ENCODE assay signal across 10 mouse cellular contexts in genomic region chr13:84345114-84345513, GRCm38 (mm10).
DNase-seq lines count a peak whose midpoint lies in the region; ATAC-seq lines count a peak whose summit lies in the region.
"Had no signal": no experiment of that assay in that cellular context is flagged by ENCODE, and none has a peak within 500 bp of the region (broad histone marks: within the 10 kb centered on the region; RNA-seq: fewer than 3 reads in every experiment).

No protein-coding gene starts in this region.

- peak overlapping the region; percentile 79 for H3K4me2 ChIP-seq in forebrain, embryonic 13.5 days
- no peak overlapping the region for H3K4me2 ChIP-seq in limb, embryonic 11.5 days (ENCODE audit: low read depth, severe bottlenecking)

- no peaks in the 10 kb centered on the region for H3K9me3 ChIP-seq in forebrain, embryonic 13.5 days (replicated peaks)
- H3K9me3 ChIP-seq in limb, embryonic 11.5 days (ENCODE audit: control insufficient read depth, low read length): no peaks in the 10 kb centered on the region

- no peaks in the 10 kb centered on the region for H3K36me3 ChIP-seq in forebrain, embryonic 13.5 days (ENCODE audit: poor library complexity, severe bottlenecking)
- no peaks in the 10 kb centered on the region for H3K36me3 ChIP-seq in limb, embryonic 11.5 days (ENCODE audit: control insufficient read depth, insufficient read depth, low read length)

- peaks cover 50% of the 10 kb centered on the region for H3K4me1 ChIP-seq in forebrain, embryonic 13.5 days
- H3K4me1 ChIP-seq in limb, embryonic 11.5 days (ENCODE audit: control insufficient read depth, insufficient read depth, low read length): no peaks in the 10 kb centered on the region

- no peaks in the 10 kb centered on the region for H3K27me3 ChIP-seq in forebrain, embryonic 13.5 days
- peaks cover 32% of the 10 kb centered on the region for H3K27me3 ChIP-seq in limb, embryonic 11.5 days (ENCODE audit: control insufficient read depth, insufficient read depth, low read length)
- H3K27me3 ChIP-seq: CH12.LX had no signal

- peak overlapping the region; percentile 36 for H3K4me3 ChIP-seq in forebrain, embryonic 13.5 days
- no peak overlapping the region for H3K4me3 ChIP-seq in limb, embryonic 11.5 days (ENCODE audit: low read depth, low read length)

- H3K27ac ChIP-seq in forebrain, embryonic 13.5 days: peak overlapping the region; percentile 99
- H3K27ac ChIP-seq in limb, embryonic 11.5 days (replicated peaks; ENCODE audit: low read depth, low read length): no peak overlapping the region
- H3K27ac ChIP-seq: macrophage had no signal

- WGBS in forebrain, embryonic 13.5 days: 4% methylated on average over 8 of the region's 8 CpGs
- WGBS in limb, embryonic 11.5 days: 1% methylated on average over 8 of the region's 8 CpGs

- H3K9ac ChIP-seq in forebrain, embryonic 13.5 days: peak overlapping the region; percentile 92
- H3K9ac ChIP-seq in limb, embryonic 11.5 days (ENCODE audit: low read length): no peak overlapping the region

- ATAC-seq in forebrain, embryonic 13.5 days: no peak
- ATAC-seq in limb, embryonic 11.5 days (ENCODE audit: insufficient number of reproducible peaks, low FRiP score, low TSS enrichment, low read depth): no peak

- peak; percentile 54 to 63 for DNase-seq in layer of hippocampus, postnatal 10 days (ENCODE audit: low spot score in 2 of 2)
- DNase-seq in layer of hippocampus, adult 9-10 months (ENCODE audit: low spot score): no peak
- peak; percentile 58 for DNase-seq in limb, embryonic 11.5 days (ENCODE audit: low spot score)
- peak; percentile 31 for DNase-seq in right cerebral cortex, postnatal 25 days
- no peak for DNase-seq in kidney, adult 9 months
- DNase-seq in urinary bladder, postnatal 10 days (ENCODE audit: low spot score): no peak
- no peak for DNase-seq in spleen, adult 18-20 months

Comparison
In these comparisons a context has a peak if more than half of its experiments do, and no peak if none do; other contexts are left out.
1. DNase-seq: peak in layer of hippocampus, postnatal 10 days (2 of 2), limb, embryonic 11.5 days (single experiment) and right cerebral cortex, postnatal 25 days (single experiment); none in layer of hippocampus, adult 9-10 months (single experiment), kidney, adult 9 months (single experiment), urinary bladder, postnatal 10 days (single experiment) and spleen, adult 18-20 months (0 of 2).